Mouse (Mus musculus) brain, adult 2 months (tissue): Measurements from ENCODE around the gene Fam214b.

Experiments
- DNase-seq: peaks from one replicate; pipeline ENCODE4 v3.0.0; 2011; ENCODE audit warnings: low read depth, low spot score

The Fam214b gene

DNA sequence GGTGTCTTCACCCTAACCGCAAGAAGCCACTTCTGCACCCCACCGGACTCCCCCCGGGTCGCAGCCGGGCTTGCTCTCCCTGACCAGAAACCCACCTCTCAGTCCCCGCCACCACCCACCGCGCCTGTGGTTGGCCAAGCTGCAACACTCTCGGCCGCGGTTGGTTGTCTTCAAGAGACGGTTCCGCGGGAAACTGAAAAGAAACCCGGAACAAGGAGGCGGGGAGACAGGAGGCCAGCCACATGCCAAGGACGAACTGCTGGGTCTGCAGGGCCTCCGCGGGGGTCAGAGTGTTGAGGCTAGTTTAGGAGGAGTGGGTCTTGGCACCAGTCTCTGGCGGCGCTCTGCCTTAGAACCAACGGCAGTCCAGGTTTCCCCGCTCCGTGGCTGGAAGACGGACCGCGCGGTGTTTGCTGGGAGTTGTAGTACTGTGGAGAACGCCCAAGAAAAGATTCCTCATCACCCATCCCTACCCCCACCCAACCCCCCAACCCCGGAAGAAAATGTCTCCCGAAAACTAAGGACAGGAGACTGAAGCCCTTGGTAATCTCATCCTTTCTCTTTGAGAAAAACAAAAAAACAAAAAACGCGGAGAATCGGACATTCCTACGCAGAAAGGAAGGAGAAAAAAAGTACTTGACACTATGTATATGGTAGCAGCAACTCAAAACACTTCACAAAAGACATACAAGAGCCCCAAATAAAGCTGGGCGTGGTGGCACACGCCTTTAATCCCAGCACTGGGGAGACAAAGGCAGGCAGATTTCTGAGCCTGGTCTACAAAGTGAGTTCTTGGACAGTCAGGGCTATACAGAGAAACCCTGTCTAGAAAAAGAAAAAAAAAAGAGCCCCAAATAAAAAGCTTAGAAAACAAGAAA lies 35.6 kb downstream of the Fam214b start, which contains the start of gene Fancg:
Gene Fancg, minus strand, starts transcription at position 346 of the 878 bp plus-strand sequence.
- DNase-seq = peak; percentile 92

DNA sequence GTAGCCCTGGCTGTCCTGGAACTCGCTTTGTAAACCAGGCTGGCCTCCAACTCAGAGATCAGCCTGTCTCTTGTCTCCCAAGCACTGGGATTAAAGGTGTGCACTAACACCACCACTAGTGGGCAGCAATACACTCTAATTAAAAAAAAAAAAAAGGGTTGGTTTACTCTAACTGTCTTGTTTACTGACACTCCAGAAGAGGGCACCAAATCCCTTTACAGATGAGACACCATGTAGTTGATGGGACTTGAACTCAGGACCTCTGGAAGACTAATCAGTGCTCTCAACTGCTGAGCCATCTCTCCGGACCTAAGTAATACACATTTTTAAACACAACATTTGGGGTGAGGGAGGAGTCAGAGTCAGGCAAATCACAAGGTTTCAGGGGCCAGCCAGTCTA lies 40.3 kb downstream of the Fam214b start:
- peak; percentile 57 for DNase-seq

DNA sequence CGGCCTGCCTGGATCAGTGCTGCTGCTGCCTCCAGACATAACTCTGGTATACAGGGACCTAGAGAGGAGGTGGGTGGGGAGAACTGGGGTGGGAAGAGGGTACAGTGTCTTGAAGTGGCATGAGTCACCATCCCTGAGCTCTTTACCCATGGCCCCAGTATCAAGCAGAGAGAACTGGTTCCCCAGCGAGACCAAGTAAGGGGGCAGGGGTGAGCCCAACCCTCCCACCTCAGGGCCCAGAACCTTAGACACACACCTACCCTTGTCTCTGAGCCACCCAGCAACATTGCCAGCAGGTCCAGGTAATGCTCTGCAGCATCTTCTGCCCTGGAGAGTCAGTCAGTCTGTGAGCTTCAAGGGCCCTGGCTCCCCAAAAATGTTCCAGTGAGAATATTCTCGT lies 41.1 kb downstream of the Fam214b start:
- peak; percentile 63 for DNase-seq

DNA sequence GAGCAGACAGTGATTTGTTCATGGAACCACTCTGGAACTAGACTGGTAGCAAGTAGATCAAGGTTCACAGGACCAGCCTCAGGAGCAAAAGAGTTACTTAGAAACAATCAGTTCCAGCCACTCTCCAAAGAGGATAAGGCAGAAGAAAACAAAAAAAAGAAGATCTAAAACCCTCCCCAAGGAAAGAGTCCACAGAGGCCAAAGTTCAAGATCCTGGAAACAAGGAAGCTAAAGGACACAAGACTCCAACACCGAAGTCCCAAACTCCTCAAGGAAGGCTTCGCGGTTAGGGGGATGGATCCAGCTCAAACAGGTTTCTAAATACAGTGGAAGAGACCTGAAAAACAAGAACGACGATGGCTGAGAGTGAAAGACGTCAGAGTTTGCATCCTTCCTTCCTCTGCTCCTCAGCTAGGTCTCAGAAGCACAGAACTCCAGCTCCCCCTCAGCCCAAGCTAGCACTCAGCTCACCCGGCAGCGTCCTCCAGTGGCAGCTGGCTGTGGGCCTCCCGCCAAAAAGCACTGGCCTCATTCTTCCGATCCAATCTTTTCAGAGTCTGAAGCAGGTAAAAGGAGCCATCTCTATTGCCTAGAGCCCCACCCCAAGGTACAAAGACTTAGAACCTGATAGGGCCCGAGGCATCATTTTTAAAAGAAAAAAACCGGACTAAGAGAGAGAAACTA lies 43.1 kb downstream of the Fam214b start:
- no peak for DNase-seq

DNA sequence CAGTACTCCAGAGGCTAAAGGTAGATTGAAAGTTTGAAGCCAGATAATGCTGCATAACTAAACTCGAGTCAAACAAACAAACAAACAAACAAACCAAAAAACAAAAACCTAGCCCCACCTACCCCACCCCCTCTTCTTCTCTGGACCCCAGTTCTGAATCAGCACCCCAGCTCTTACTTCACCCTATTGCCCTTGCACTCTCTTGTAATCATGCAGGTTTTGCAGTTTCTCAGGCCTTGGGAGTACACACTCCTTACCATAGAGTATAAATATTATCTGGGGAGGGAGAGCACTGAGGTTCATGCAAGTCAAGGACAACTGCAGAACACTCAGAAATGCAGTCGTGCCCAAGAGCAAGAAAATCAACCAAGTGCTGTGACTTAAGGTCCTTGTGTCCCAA lies 44.7 kb downstream of the Fam214b start:
- DNase-seq = no peak

DNA sequence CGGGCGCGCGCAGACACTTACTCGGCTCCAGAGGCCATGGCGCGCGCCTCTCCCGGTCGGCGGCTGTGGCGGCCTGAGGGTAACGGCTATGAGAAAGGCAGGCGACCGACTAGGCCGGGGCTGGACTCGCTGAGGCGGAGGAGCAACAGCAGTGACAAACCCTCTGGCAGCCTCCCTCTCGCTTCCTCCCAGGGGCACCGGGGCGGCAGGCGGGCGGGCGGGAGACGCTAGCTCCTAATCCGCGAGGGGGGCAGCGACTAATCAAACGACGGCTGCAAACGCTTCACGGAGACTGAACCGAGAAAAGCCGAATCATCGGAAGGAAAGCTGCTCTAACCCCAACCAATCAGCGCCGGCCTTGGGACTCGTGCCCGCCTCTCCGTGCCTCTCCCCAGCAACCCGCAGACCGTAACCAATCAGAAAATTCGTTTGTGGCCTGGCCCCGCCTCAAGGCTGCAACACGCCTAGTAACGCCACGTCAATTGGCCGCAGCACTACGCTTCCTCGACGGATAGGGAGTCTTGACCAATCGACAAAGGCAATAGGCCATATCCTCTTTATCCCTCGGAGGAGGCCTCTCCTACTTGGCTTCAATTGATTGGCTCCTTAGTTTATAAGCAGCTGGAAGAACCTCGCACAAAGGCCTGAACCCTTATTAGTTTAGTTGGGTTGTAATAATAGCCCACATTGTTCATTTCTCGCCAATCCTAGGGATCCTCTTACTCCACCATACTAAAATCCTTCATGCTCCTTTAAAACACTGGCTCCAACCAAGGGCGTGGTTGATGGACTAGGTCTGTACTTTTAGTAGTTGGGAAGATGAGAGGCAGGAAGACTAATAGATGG lies 45.7 kb downstream of the Fam214b start, which contains the start of gene Vcp:
Gene Vcp, minus strand, starts transcription at position 367 of the 846 bp plus-strand sequence.
- DNase-seq = peak; percentile 100

DNA sequence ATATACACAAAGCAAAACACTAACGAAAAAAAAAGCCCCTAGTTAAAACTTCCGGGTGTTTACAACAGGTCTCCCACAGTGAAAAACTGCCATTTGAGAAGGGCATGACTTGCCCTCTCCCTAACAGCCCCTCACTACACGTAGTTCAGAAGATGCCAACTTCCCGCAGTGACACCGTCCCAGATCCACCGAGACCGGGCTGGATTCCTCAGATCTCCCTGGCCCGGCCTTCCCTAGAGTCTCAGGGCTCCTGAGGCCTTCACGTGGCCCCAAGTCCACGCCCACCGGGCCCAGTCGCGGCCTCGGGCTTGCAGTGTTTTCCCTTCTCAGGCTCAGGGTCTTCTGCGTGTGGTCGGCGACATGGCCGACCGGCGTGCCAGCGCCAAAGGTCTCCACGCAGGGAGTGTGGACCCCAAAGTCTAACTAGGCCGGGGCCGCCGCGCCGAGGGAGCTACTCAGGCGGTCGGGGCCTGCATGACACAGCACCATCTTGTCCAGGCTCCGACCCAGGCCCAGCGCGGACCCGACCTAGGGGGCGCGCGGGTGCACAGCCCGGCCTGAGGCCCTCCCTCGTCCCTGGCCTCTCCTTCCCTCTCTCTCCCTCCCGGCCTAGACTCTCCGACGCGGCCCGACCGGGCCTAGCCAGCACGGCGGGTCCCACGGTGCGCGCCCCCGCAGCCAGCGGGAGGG lies 46.4 kb downstream of the Fam214b start:
- peak; percentile 82 for DNase-seq

DNA sequence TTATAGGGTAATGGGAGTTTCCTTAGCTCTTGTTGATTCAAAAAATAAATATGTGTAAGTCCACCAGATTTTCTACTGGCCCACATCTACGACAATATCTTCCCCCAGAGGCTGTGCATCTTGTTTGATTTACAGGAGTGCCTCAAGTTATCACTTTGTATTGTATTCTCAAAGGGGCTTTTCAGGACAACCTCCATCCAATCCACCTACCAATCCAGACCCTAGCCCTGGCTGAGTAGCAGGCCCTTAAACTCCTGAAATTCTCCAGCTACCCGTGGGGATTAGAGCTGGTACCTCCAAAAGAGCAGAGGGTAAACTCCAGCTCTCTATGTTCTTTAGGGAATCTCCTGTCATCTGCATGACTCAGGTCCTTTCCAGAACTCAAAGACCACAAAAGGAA lies 48.0 kb downstream of the Fam214b start:
- no peak for DNase-seq

DNA sequence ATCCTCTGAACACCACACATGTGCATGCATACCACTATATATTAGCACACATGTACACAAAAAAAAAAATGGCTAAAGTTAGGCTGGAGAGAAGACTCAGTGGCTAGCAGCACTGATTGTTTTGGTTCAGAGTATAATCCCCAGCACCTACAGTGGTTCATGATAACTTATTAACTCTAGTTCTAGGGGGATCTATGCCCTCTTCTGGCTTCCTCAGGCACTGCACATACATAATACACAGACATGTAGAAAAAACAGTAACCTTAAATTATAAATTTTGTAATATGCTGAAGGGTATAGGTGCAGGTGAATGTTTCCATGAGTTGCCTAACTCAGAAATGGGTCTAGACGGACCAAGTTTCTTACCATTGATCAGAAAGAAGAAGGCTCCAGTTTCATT lies 57.7 kb downstream of the Fam214b start:
- DNase-seq = no peak
